Mouse (Mus musculus) CD4-positive, CD25-positive, alpha-beta regulatory T cell, adult 2 months (primary cell): ENCODE measurements around the gene Rsl24d1.
"Not testable (repeated sequence)": the region's sequence is repeated elsewhere in the genome, so short reads cannot be mapped to it uniquely, and the experiment has no call there.

Source experiments
- DNase-seq: peaks from one replicate; pipeline ENCODE4 v3.0.0-alpha.2; 2012; ENCODE audit warnings: low read depth, low spot score

Gene Rsl24d1

GRCm38 (mm10) chr9:73112919-73113906 lies at the start of gene Rsl24d1:
TSS of gene Rsl24d1 (plus strand) at chr9:73113426.
- DNase-seq: peak; percentile 92

- no peak for DNase-seq
These were observed 49.5 kb upstream of the Rsl24d1 start for GRCm38 (mm10) chr9:73063621-73064290.

- no peak for DNase-seq
These were observed 46.1 kb upstream of the Rsl24d1 start for GRCm38 (mm10) chr9:73067086-73067485.

- peak; percentile 52 for DNase-seq
These were observed 45.0 kb upstream of the Rsl24d1 start for GRCm38 (mm10) chr9:73068230-73068679.

- no peak for DNase-seq
These were observed 44.5 kb upstream of the Rsl24d1 start for GRCm38 (mm10) chr9:73068688-73069087.

- peak; percentile 57 for DNase-seq
These were observed 42.1 kb upstream of the Rsl24d1 start for GRCm38 (mm10) chr9:73070971-73071659.

- DNase-seq: peak; percentile 39
These were observed 40.8 kb upstream of the Rsl24d1 start for GRCm38 (mm10) chr9:73072426-73072825.

GRCm38 (mm10) chr9:73073169-73073568 lies 40.1 kb upstream of the Rsl24d1 start:
- peak; percentile 61 for DNase-seq

GRCm38 (mm10) chr9:73079349-73079748 lies 33.9 kb upstream of the Rsl24d1 start:
- not testable (repeated sequence) for DNase-seq

GRCm38 (mm10) chr9:73079801-73080325 lies 33.4 kb upstream of the Rsl24d1 start:
- peak; percentile 21 for DNase-seq

GRCm38 (mm10) chr9:73082291-73083000 lies 30.8 kb upstream of the Rsl24d1 start:
- no peak for DNase-seq

- no peak for DNase-seq
These were observed 29.3 kb upstream of the Rsl24d1 start for GRCm38 (mm10) chr9:73083956-73084355.

- DNase-seq: no peak
These were observed 27.4 kb upstream of the Rsl24d1 start for GRCm38 (mm10) chr9:73085845-73086244.

- DNase-seq: peak; percentile 61
These were observed 26.1 kb upstream of the Rsl24d1 start for GRCm38 (mm10) chr9:73087121-73087520.

GRCm38 (mm10) chr9:73087581-73087980 lies 25.6 kb upstream of the Rsl24d1 start:
- DNase-seq: peak; percentile 26

- peak; percentile 68 for DNase-seq
These were observed 23.9 kb upstream of the Rsl24d1 start for GRCm38 (mm10) chr9:73089222-73089920.

GRCm38 (mm10) chr9:73090121-73090520 lies 23.1 kb upstream of the Rsl24d1 start:
- no peak for DNase-seq

- peak; percentile 83 for DNase-seq
These were observed 21.5 kb upstream of the Rsl24d1 start for GRCm38 (mm10) chr9:73091747-73092146.

GRCm38 (mm10) chr9:73094580-73094979 lies 18.6 kb upstream of the Rsl24d1 start:
- no peak for DNase-seq

GRCm38 (mm10) chr9:73097898-73098297 lies 15.3 kb upstream of the Rsl24d1 start:
- DNase-seq: no peak
